Mouse (Mus musculus): ENCODE measurements around the gene Chd9.

Gene Chd9

GRCm38 (mm10) chr8:90965467-90966170 lies 137.5 kb downstream of the Chd9 start:
- in situ Hi-C loops (cut with MboI, MseI) = no loop called here

GRCm38 (mm10) chr8:90968307-90968706 lies 140.2 kb downstream of the Chd9 start:
- in situ Hi-C loops (cut with MboI, MseI) = no loop called here

- in situ Hi-C loops (cut with MboI, MseI) = no loop called here
These were observed 148.8 kb downstream of the Chd9 start for GRCm38 (mm10) chr8:90976960-90977371.

DNA sequence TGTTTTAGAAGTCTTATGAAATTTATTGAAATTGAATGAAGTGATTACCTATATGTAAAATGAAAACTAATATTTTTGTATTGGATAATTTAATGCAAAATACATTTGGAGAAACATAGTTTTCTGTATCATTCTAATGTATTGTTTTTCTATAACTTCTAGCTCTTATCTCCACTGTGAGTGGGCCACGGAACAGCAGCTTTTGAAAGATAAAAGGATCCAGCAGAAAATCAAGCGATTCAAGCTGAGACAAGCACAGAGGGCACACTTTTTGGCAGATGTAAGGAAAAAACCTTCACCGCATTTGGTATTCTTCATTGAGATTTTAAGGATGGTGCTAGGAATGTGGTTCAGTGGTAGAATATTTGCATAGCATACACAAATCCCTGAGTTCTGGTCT lies 150.6 kb downstream of the Chd9 start:
- in situ Hi-C loops (cut with MboI, MseI) = no loop called here

GRCm38 (mm10) chr8:90979295-90979694 lies 151.1 kb downstream of the Chd9 start:
- in situ Hi-C loops (cut with MboI, MseI) = no loop called here

DNA sequence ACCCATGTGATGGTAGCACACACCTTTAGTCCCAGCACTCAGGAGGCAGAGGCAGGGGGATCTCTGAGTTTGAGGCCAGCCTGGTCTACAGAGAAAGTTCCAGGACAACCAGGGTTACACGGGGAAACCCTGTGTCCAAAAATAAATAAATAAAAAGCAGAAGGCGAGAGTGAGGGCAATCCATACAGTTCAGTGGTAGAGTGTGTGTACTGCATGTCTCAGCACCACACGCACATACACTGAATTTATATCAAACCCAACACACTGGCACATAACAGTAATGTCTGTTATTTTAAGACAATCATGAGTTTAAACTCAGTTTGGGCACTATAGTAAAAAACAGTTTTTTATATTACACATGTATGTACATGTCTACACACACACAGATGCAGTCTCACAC lies 153.9 kb downstream of the Chd9 start:
- in situ Hi-C loops (cut with MboI, MseI) = no loop called here

- in situ Hi-C loops (cut with MboI, MseI) = loop anchor here (5.0 to 25.0 kb wide), 3 partner anchors 212 to 1007 kb away; no protein-coding TSS in a partner anchor
These were observed 191.6 kb downstream of the Chd9 start for GRCm38 (mm10) chr8:91019726-91020125.

DNA sequence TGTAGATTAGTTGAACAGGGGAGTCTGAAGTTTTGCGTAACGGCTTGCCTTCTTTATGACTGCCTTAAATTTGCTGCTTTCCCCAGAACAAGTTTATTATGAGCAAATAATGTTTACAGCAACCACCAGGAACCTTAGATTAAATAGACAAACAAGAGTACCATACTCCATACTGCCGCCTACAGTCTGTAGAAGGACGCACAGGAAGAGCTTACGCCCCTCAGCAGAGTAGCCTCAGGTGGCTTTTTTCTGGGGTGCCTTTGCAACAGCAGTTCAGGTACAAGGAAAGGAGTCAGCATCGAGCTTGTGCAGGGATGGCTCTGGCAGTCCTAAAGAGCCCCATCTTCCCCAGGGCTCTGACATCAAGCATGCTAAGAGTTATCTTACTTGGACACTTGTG lies 206.3 kb downstream of the Chd9 start:
- in situ Hi-C loops (cut with MboI, MseI) = loop anchor here (25.0 kb wide), 1 partner anchor 1828 kb away; the partner anchor contains the start of gene Lpcat2

GRCm38 (mm10) chr8:91036905-91037304 lies 208.8 kb downstream of the Chd9 start:
- in situ Hi-C loops (cut with MboI, MseI) = loop anchor here (25.0 kb wide), 1 partner anchor 1825 kb away; the partner anchor contains the start of gene Lpcat2

DNA sequence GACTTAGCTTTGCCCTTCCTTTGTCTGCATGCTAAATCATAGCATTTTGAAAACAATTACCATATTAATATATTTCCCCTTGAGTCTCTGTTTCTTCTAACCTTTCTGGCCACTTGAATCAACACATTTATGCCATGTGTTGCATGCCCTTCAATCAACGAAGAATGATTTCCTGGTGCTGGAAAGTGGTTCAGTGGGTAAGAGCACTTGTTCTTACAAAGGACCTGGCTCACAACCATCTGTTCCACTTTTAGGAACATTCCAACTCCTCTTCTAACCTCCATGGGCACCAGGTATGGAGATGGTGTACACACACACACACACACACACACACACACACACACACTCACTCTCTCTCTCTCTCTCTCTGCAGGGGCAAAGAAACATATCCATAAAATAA lies 210.5 kb downstream of the Chd9 start:
- in situ Hi-C loops (cut with MboI, MseI) = loop anchor here (25.0 kb wide), 1 partner anchor 1824 kb away; the partner anchor contains the start of gene Lpcat2

GRCm38 (mm10) chr8:91046370-91046769 lies 218.2 kb downstream of the Chd9 start:
- in situ Hi-C loops (cut with MboI, MseI) = loop anchor here (10.0 to 25.0 kb wide), 2 partner anchors 1816 to 1972 kb away; partner anchors contain the start of gene Lpcat2

- in situ Hi-C loops (cut with MboI, MseI) = no loop called here
These were observed 222.9 kb downstream of the Chd9 start for GRCm38 (mm10) chr8:91051037-91051436.

DNA sequence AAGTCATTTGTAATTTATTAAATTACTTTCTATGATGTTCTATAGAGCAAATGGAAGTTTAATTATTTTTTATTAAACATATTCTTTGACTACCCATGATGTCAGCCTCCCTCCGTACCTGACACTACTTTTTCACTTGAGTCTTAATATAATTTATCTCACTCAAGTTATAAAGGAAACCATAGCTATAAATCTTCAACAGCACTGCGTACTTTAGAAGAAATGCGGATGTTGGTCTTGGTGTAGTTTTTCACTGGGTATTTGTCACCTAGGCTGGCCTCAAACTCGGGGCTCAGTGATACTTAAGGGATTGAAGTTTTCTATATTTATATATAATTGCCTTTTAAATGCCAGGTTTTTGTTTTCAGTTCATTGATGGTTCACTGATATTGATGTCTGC lies 226.3 kb downstream of the Chd9 start:
- in situ Hi-C loops (cut with MboI, MseI) = no loop called here

DNA sequence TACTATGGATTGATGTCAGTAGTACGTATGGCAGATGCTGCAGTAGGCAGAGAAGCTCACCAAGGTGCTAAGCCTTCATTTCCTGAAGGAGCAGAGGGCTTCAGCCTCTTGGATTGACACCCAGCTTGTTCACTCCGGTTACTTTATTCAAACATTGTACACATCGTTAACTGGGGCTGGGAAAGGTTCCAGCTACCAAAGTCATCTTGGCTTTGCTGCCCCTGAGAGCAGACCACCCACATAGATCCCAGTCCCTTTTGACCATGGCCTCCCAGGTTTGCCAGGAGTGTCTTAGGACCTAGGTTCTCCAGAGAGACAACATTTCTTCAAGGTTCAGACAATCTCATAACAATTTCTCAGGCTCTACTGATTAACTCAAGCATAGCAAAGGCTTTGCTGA lies 228.7 kb downstream of the Chd9 start:
- in situ Hi-C loops (cut with MboI, MseI) = no loop called here

- in situ Hi-C loops (cut with MboI, MseI) = no loop called here
These were observed 231.0 kb downstream of the Chd9 start for GRCm38 (mm10) chr8:91059086-91059578.

DNA sequence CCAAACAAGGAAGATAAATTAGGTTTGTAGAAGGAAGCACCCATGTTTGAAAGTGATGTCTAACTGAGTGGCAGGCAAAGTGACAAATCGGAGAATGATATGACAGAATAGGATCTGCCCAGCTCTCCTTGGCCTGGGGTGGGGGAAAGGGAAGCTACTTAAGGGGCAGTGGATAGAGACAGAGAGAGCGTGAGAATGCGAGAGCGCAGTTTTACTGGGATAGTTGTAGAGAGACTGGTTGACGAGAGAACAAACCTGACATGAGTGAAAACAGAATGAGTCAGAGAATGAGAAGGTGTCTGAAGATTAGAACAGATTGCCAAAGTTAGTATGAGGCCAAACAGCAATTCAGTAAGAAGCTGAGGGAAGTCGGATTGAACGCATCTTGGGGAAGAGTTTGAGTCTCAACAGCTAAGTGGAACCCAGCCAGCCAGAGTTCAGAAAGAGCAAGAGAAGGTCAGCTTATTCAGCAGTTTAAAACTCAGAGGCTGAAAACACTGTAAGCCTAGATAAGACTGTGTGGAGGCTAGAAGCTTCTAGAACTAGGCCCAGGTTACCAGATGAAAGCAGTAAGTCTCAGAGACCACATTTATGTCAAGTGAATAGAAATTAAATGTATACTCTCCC lies 231.8 kb downstream of the Chd9 start:
- in situ Hi-C loops (cut with MboI, MseI) = no loop called here

DNA sequence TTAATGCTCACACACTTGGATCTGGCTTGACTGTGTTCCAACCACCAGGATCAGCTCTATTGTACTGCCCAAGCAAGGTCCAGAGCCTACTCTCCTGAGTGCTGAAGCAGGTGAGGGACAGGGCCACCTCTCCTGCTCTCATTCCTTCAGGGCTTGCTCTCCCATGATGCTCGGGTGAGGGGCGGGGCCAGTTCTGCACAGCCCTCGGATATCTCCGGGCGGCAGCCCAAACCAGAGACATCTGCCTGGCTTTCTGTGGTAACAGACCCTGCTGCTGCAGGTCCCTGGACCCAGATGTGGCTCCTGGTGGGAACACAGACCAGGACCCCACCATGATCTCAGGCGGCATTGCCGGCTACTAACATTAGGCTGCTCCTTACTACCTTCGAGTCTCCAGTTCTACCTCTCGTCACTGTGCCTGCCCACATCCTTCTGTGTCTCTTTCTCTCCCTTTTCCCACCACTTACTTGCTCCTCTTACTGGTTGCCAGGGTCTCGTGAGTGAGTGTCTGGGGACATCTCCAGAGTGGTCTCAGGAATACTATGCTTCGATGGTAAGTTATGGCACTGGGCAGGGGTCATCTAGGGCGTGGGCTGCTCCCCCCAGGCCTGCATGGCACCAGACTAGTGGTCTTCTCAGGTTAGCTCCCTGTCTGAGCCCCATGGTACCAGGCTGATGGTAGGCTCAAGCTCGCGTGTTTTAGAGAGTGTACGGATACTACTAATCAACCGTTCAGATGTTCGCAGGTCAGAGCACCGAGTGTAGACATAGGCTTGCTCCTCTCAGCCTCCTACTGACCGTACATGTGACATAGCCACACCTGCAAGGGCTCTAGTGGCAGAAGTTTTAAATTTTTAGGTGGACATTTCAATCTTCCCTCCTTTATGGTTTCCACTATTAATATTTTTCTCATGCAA lies 232.7 kb downstream of the Chd9 start:
- in situ Hi-C loops (cut with MboI, MseI) = no loop called here

GRCm38 (mm10) chr8:91065179-91065578 lies 237.0 kb downstream of the Chd9 start:
- in situ Hi-C loops (cut with MboI, MseI) = no loop called here

GRCm38 (mm10) chr8:91069407-91069806 lies 241.3 kb downstream of the Chd9 start:
- in situ Hi-C loops (cut with MboI, MseI) = no loop called here

GRCm38 (mm10) chr8:91069834-91070233 lies 241.7 kb downstream of the Chd9 start, which contains the start of gene Rbl2:
Rbl2 (plus strand) TSS chr8:91070057.
- in situ Hi-C loops (cut with MboI, MseI) = no loop called here

DNA sequence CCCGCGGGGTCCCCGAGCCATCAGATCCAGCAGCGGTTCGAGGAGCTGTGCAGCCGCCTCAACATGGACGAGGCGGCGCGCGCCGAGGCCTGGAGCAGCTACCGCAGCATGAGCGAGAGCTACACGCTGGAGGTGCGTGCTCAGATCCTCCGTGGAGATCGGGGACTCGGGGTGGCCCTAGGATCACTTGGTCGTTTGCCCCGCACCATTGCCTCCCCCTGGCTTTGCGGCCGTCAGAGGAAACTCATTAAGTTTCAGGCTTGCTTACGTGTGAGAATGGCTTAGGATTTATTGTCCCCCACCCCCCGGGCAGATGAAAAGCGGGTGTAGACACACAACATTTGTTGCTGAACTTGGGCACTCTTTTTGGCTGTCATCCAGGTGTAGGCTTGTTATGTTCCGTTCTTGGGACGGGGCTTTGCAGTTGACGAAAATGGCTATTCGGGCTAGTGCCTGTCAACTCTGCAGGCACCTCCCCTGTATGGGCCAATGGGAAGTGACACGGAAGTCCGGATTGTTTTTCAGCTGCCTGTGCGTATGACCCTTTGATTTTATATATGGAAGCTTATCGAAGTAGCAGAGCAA lies 242.2 kb downstream of the Chd9 start:
- in situ Hi-C loops (cut with MboI, MseI) = no loop called here

All from T-helper 1 cell (primary cell).